Mouse (Mus musculus) kidney, adult 9 months (tissue): ENCODE results near the gene Vmn1r8.
"Not testable (repeated sequence)": the region's sequence is repeated elsewhere in the genome, so short reads cannot be mapped to it uniquely, and the experiment has no call there.

ENCODE experiments used
- DNase-seq: peaks from one replicate; pipeline ENCODE4 v3.0.0; 2022

Vmn1r8 gene

DNA sequence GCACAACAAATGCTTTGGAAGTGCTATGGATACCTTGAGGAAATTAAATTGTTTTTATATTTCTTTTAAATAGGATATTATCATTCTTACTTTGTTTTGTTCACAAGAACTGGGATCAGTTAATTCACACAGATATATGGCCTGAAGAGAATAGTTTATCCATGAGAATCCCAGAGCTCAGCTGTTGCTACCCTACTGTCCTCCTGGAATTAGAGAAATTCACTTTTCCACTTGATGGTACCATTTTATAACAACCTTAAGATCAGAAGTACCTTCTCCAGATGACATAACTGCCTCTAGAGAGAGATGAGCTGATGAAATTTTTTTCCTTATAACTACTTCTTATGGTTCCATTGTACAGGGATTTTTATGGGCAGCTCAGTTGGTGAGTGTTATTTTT is at the start of gene Vmn1r8:
TSS of gene Vmn1r8 (plus strand) at position 301 of the 400 bp plus-strand sequence.
- no peak for DNase-seq

DNA sequence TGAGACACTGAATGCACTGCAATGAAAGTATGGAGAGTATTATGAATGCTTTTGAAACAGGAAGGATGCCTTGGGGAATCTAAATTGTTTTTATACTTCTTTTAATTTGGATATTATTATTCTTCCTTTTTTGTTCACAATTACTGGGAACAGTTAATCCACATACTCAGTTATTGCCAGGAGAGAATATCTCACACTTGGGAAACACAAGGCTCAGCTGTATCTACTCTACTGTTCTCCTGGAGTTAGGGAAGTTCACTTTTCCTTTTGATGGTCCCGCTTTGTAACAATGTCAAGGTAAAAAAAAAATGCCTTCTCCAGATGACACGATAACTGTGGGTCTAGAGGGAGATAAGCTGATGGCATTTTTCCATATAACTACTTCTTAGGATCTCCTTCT is 35.1 kb upstream of the Vmn1r8 start, which contains the start of gene Vmn1r6:
TSS of gene Vmn1r6 (plus strand) at position 301 of the 400 bp plus-strand sequence.
- DNase-seq = no peak

DNA sequence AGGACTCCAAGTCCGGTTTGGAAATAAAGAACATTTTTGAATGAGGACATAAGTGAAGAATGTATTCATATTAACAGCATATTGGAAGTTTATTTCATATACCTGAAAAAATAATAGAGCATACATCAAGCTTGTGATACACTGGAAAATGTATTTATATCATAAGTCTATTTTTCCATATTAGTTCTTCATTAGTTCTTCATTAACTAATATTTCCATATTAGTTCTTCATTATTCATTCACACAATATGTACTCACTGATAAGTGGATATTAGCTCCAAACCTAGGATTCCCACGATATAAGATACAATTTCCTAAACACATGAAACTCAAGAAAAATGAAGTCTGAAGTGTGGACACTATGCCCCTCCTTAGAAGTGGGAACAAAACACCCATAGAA is 6.9 kb upstream of the Vmn1r8 start, which contains the start of gene Vmn1r7:
TSS of gene Vmn1r7 (minus strand) at position 101 of the 400 bp plus-strand sequence.
- DNase-seq = not testable (repeated sequence)

GRCm38 (mm10) chr6:57034674-57035073 is 2.6 kb downstream of the Vmn1r8 start:
- no peak for DNase-seq

GRCm38 (mm10) chr6:57063730-57064129 is 31.6 kb downstream of the Vmn1r8 start:
- peak; percentile 54 for DNase-seq

DNA sequence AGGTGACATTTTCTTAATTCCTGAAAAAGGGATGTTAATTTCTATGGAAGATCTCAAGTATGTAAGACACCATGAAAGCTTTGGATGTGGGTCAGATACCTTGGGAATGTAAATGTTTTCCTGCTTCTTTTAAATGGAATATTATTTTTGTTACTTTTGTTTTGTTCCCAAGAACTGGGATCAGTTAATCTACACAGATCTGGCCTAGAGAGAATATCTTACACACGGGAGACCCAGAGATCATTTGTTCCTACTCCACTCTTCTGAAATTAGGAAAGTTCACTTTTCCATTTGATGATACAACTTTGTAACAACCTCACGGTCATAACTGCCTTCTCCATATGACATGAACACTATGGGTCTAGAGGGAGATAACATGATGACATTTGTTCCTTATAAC is 34.4 kb downstream of the Vmn1r8 start, which contains the start of gene Vmn1r9:
TSS of gene Vmn1r9 (plus strand) at position 301 of the 400 bp plus-strand sequence.
- DNase-seq = no peak
